Mouse (Mus musculus) kidney, embryonic 14.5 days (tissue): ENCODE measurements at regions not wholly inside any gene's neighbourhood (a gene's known extent, or its start where the extent isn't known, plus 50 kb on each side); places are given as distances from the start of the nearest gene placed in this dataset.

Source experiments
- ATAC-seq: fragments of 200-750 bp; cut with Nextera tagmentation; 2 replicates; pipeline ENCODE4 v1.8.0; 2017; ENCODE audit warnings: moderate number of reproducible peaks, mild to moderate bottlenecking, moderate TSS enrichment, moderate library complexity; ENCODE audit not compliant: low FRiP score, low TSS enrichment
- H3K27ac ChIP-seq: fragments of 300-500 bp; sonication (generic); 2 replicates; pipeline ENCODE4 v1.5.1; 2014; ENCODE audit warnings: low read depth, mild to moderate bottlenecking, low read length, moderate library complexity, mixed read lengths
- H3K27me3 ChIP-seq: fragments of 300-500 bp; sonication (generic); 2 replicates; pipeline ENCODE4 v1.6.1; 2014; ENCODE audit warnings: mild to moderate bottlenecking, low read length; ENCODE audit not compliant: control insufficient read depth, insufficient read depth
- H3K36me3 ChIP-seq: fragments of 300-500 bp; sonication (generic); 2 replicates; pipeline ENCODE4 v1.6.1; 2014; ENCODE audit warnings: low read length, mixed read lengths; ENCODE audit not compliant: control insufficient read depth, insufficient read depth
- H3K4me1 ChIP-seq: fragments of 300-500 bp; sonication (generic); 2 replicates; pipeline ENCODE4 v1.6.1; 2014; ENCODE audit warnings: low read length, mixed read lengths; ENCODE audit not compliant: control insufficient read depth, insufficient read depth
- H3K4me2 ChIP-seq: fragments of 300-500 bp; sonication (generic); replicated peaks from 2 replicates; pipeline ENCODE4 v1.6.1; 2014; ENCODE audit warnings: low read depth, mild to moderate bottlenecking, low read length
- H3K4me3 ChIP-seq: fragments of 300-500 bp; sonication (generic); 2 replicates; pipeline ENCODE4 v1.5.1; 2014; ENCODE audit warnings: mild to moderate bottlenecking, low read length
- H3K9ac ChIP-seq: fragments of 300-500 bp; sonication (generic); 2 replicates; pipeline ENCODE4 v1.6.1; 2014; ENCODE audit warnings: low read depth, mild to moderate bottlenecking, low read length, moderate library complexity
- H3K9me3 ChIP-seq: fragments of 300-500 bp; sonication (generic); 2 replicates; pipeline ENCODE4 v1.6.1; 2016; ENCODE audit warnings: low read length; ENCODE audit not compliant: control insufficient read depth
- WGBS: fragments of 180-500 bp; shearing (Covaris S2); extraction: QIAGEN DNeasy Blood & Tissue Kit; methylation state at CpG from one replicate; pipeline ENCODE4 v1.1.7; 2014; 5-methylcytosine and 5-hydroxymethylcytosine counted together

GRCm38 (mm10) chr7:117138681-117139080, 242.1 kb upstream of the Xylt1 start:
- no peaks in the 10 kb centered on the region for H3K27me3 ChIP-seq
- no peak overlapping the region for H3K27ac ChIP-seq
- H3K36me3 ChIP-seq = no peaks in the 10 kb centered on the region
- WGBS = 47% methylated on average over 1 of the region's 1 CpGs
- no peak overlapping the region for H3K4me3 ChIP-seq
- H3K4me1 ChIP-seq = peaks cover 3% of the 10 kb centered on the region; the same call in 1 of the 2 replicates
- ATAC-seq = no peak
- no peaks in the 10 kb centered on the region for H3K9me3 ChIP-seq
- H3K4me2 ChIP-seq = no peak overlapping the region
- no peak overlapping the region for H3K9ac ChIP-seq

- no peak overlapping the region for H3K27ac ChIP-seq
- H3K27me3 ChIP-seq = no peaks in the 10 kb centered on the region
- H3K9ac ChIP-seq = no peak overlapping the region
- H3K9me3 ChIP-seq = no peaks in the 10 kb centered on the region
- peaks cover 3% of the 10 kb centered on the region; the same call in 1 of the 2 replicates for H3K4me1 ChIP-seq
- H3K36me3 ChIP-seq = no peaks in the 10 kb centered on the region
- 35% methylated on average over 5 of the region's 5 CpGs for WGBS
- no peak for ATAC-seq
- H3K4me2 ChIP-seq = no peak overlapping the region
- no peak overlapping the region for H3K4me3 ChIP-seq
Measured at GRCm38 (mm10) chr7:117139245-117139970, 241.4 kb upstream of the Xylt1 start.

GRCm38 (mm10) chr7:117139971-117140247, 240.9 kb upstream of the Xylt1 start:
- no peak overlapping the region for H3K4me3 ChIP-seq
- 76% methylated on average over 1 of the region's 1 CpGs for WGBS
- H3K9me3 ChIP-seq = no peaks in the 10 kb centered on the region
- H3K9ac ChIP-seq = no peak overlapping the region
- H3K4me1 ChIP-seq = peaks cover 3% of the 10 kb centered on the region; the same call in 1 of the 2 replicates
- H3K4me2 ChIP-seq = no peak overlapping the region
- no peak for ATAC-seq
- no peaks in the 10 kb centered on the region for H3K36me3 ChIP-seq
- no peak overlapping the region for H3K27ac ChIP-seq
- H3K27me3 ChIP-seq = no peaks in the 10 kb centered on the region

GRCm38 (mm10) chr7:117146809-117147208, 234.0 kb upstream of the Xylt1 start:
- no peak for ATAC-seq
- no peak overlapping the region for H3K9ac ChIP-seq
- H3K4me1 ChIP-seq = no peaks in the 10 kb centered on the region

GRCm38 (mm10) chr7:117150355-117150754, 230.4 kb upstream of the Xylt1 start:
- WGBS = 35% methylated on average over 8 of the region's 8 CpGs
- no peaks in the 10 kb centered on the region for H3K9me3 ChIP-seq
- no peak overlapping the region for H3K4me3 ChIP-seq
- H3K4me1 ChIP-seq = no peaks in the 10 kb centered on the region
- H3K27me3 ChIP-seq = no peaks in the 10 kb centered on the region
- no peak overlapping the region for H3K4me2 ChIP-seq
- H3K36me3 ChIP-seq = no peaks in the 10 kb centered on the region
- H3K27ac ChIP-seq = no peak overlapping the region
- ATAC-seq = no peak
- no peak overlapping the region for H3K9ac ChIP-seq

More at GRCm38 (mm10) chr7:117146809-117147208, 234.0 kb upstream of the Xylt1 start:
- Histone ChIP-seq H3K27ac (no peak overlapping the region), H3K27me3 (no peaks in the 10 kb centered on the region), H3K9me3 (no peaks in the 10 kb centered on the region), H3K4me3 (no peak overlapping the region), H3K36me3 (no peaks in the 10 kb centered on the region), H3K4me2 (no peak overlapping the region)
- 91% methylated on average over 7 of the region's 7 CpGs for WGBS

GRCm38 (mm10) chr7:117153826-117154550, 226.8 kb upstream of the Xylt1 start:
- ATAC-seq = no peak
- Histone ChIP-seq H3K27me3 (no peaks in the 10 kb centered on the region), H3K36me3 (no peaks in the 10 kb centered on the region), H3K27ac (no peak overlapping the region), H3K4me1 (no peaks in the 10 kb centered on the region), H3K9me3 (no peaks in the 10 kb centered on the region), H3K4me2 (no peak overlapping the region), H3K4me3 (no peak overlapping the region), H3K9ac (no peak overlapping the region)
- WGBS = 73% methylated on average over 5 of the region's 5 CpGs

- Histone ChIP-seq H3K4me3 (no peak overlapping the region), H3K36me3 (no peaks in the 10 kb centered on the region), H3K4me2 (no peak overlapping the region), H3K9ac (no peak overlapping the region), H3K4me1 (no peaks in the 10 kb centered on the region), H3K27me3 (no peaks in the 10 kb centered on the region), H3K27ac (no peak overlapping the region), H3K9me3 (no peaks in the 10 kb centered on the region)
- 0 out of 2 replicates have a peak, but pooled peaks have one; percentile 20 for ATAC-seq
- 44% methylated on average over 3 of the region's 3 CpGs for WGBS
Measured at GRCm38 (mm10) chr7:117161193-117161908, 219.4 kb upstream of the Xylt1 start.

GRCm38 (mm10) chr7:117174811-117175422, 205.9 kb upstream of the Xylt1 start:
- WGBS = 72% methylated on average over 8 of the region's 8 CpGs

More at GRCm38 (mm10) chr7:117174811-117175422, 205.9 kb upstream of the Xylt1 start:
- Histone ChIP-seq H3K36me3 (no peaks in the 10 kb centered on the region), H3K9me3 (no peaks in the 10 kb centered on the region), H3K4me2 (no peak overlapping the region), H3K4me1 (no peaks in the 10 kb centered on the region), H3K4me3 (no peak overlapping the region), H3K9ac (no peak overlapping the region), H3K27me3 (no peaks in the 10 kb centered on the region), H3K27ac (no peak overlapping the region)
- no peak for ATAC-seq
